Mouse (Mus musculus): Measurements from ENCODE around the gene Exd2. TPM values are rescaled to one million over a fixed set of nuclear protein-coding genes. Genes with fewer than 3 reads are reported as not detected.

Gene Exd2
- 24.1 and 25.3 TPM in 2 replicates for polyA plus RNA-seq (2015; fragmentation: Nextera tagmentation; extraction: Ambion mirVana)

DNA sequence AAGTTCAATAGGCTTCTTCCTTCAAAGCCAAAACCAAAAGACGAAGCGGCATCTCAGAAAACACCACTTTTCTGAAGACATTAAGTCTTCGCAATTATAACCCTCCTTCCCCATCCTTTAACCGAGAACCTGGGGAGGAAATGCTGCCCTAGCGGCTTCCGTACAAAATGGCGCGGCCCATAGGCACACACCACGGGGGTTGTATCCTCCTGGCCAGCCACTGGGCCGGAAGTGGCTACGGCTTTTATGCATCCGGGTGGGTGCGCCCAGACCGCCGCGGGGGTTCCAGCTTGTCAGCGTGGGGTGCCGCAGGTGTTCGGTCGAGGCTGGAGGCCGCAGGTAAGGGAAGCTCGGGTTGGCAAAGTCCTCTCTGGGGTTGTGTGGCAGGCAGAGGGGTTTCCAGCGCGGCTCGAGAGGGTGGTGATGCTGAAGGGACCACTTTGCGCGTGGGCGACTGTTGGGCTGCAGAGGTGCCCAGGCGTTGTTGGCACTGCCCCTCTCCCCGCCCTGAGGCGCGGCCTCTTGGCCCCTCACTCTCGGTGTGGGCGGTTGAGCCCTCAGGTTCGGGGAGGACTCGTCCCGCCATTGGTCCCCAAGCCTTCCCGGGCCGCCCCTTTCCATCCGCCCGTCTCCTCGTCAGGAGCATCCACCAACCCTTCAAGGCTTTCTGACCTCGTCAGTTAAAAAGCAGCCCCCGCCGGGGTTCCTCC is at the start of gene Exd2:
Gene Exd2 (plus strand): TSS at position 154 of the 710 bp plus-strand sequence.
- no peaks in the 10 kb centered on the region for H3K27me3 ChIP-seq
- no peaks in the 10 kb centered on the region for H3K9me3 ChIP-seq (replicated peaks)
- peaks cover 4% of the 10 kb centered on the region; the same call in 1 of the 2 replicates for H3K4me1 ChIP-seq
- H3K4me2 ChIP-seq (replicated peaks) = peak within 1 kb of the TSS; percentile 63
- peak; percentile 96 for ATAC-seq (ENCODE audit: insufficient number of reproducible peaks, low FRiP score, low TSS enrichment, low read depth)
- H3K27ac ChIP-seq (replicated peaks) = peak within 1 kb of the TSS; percentile 93
- peak within 1 kb of the TSS; percentile 92 for H3K4me3 ChIP-seq (replicated peaks)
- peak within 1 kb of the TSS; percentile 68 for H3K9ac ChIP-seq
- WGBS = under 1% methylated on average over 45 of the region's 45 CpGs
- no peaks in the 10 kb centered on the region for H3K36me3 ChIP-seq

DNA sequence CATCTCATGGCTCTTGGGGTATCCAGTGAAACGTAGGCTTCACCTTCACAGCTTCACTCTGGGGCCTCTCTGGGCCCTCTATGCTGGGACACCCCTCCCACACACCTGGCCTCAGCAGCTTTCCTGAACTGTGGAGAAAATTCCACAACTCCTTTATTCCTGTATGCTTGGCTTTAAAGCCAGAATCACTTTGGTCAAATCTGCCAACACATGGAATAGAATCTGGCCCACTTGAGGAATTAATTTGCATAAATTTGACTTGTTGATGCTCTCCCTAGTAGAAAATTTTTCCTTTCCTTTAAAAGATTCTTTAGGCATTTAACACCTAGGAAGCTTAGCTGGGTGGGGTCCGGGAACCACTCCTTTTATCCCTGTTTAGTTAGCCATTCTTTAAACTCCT is 47.8 kb upstream of the Exd2 start:
- Histone ChIP-seq H3K4me2 (replicated peaks) (no peak overlapping the region), H3K27ac (replicated peaks) (no peak overlapping the region), H3K9me3 (replicated peaks) (peaks cover 7% of the 10 kb centered on the region; the same call in 1 of the 2 replicates), H3K9ac (no peak overlapping the region), H3K4me3 (replicated peaks) (no peak overlapping the region), H3K4me1 (no peaks in the 10 kb centered on the region), H3K36me3 (peaks cover 42% of the 10 kb centered on the region), H3K27me3 (no peaks in the 10 kb centered on the region)
- 82% methylated on average over 2 of the region's 2 CpGs for WGBS
- ATAC-seq (ENCODE audit: insufficient number of reproducible peaks, low FRiP score, low TSS enrichment, low read depth) = no peak

DNA sequence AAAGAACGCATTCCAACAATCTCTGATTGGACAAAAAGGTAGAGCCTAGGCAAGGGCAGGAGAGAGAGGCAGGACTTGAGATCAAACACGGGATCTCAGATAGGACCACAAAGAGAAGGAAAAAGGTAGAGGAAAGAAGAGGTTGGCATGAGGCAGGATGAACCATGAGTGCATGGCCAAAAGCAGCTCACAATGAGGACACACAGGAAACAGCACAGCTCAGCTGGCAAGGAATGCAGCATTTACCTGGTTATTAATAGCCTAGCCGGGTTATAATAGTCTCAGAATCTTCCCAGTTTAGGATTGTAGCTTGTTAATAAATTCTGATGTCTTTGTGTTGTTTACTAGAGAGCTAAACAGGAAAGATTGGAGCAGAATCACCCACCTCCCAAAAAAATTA is 35.2 kb upstream of the Exd2 start:
- WGBS = 90% methylated on average over 3 of the region's 3 CpGs
- no peak for ATAC-seq (ENCODE audit: insufficient number of reproducible peaks, low FRiP score, low TSS enrichment, low read depth)
- Histone ChIP-seq H3K36me3 (peaks cover 14% of the 10 kb centered on the region), H3K27me3 (no peaks in the 10 kb centered on the region), H3K4me3 (replicated peaks) (no peak overlapping the region), H3K4me2 (replicated peaks) (no peak overlapping the region), H3K9me3 (replicated peaks) (no peaks in the 10 kb centered on the region), H3K9ac (no peak overlapping the region), H3K27ac (replicated peaks) (no peak overlapping the region), H3K4me1 (no peaks in the 10 kb centered on the region)

DNA sequence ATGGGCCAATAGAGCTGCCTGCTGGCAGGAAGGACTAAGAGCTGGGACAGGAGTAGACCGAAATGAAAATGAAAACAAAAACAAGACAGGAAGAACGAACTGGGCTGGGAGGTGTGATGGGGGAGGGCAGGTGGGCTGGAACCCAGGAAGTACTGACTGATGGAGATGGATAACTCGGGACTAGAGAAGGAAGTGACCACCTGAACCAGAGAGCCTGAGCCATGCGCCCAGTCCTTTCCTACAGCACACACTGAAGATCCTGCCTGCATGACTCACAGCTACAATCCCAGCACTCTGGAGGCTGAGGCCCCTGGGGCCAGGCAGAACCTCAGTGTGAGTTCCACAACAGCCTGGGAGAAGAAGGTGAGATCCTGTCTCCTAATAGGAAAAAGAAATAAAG is 29.6 kb upstream of the Exd2 start:
- H3K27me3 ChIP-seq = no peaks in the 10 kb centered on the region
- no peak overlapping the region for H3K9ac ChIP-seq
- no peak overlapping the region for H3K4me3 ChIP-seq (replicated peaks)
- no peak overlapping the region for H3K4me2 ChIP-seq (replicated peaks)
- WGBS = 60% methylated on average over 4 of the region's 4 CpGs
- ATAC-seq (ENCODE audit: insufficient number of reproducible peaks, low FRiP score, low TSS enrichment, low read depth) = no peak
- no peak overlapping the region for H3K27ac ChIP-seq (replicated peaks)
- H3K36me3 ChIP-seq = peaks cover 8% of the 10 kb centered on the region; the same call in 1 of the 2 replicates
- peaks cover 11% of the 10 kb centered on the region for H3K4me1 ChIP-seq
- H3K9me3 ChIP-seq (replicated peaks) = no peaks in the 10 kb centered on the region

DNA sequence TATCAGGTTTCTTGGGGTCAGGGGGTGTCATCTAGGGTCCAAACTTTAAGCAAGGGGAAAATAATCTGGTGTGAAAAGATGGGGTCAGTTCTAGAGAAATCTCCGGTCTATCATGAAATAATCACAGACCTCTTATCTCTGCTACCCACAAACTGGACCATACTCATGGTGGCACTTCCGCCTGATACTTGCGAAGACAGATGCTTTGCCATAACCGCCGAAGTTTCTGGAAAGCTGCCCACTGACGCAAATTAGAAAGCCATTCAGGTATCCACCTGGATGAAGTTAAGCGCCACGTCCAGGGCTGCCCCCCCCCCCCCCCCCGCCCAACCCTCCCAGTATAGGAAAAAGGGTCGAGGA is 28.3 kb upstream of the Exd2 start:
- Histone ChIP-seq H3K4me3 (replicated peaks) (peak overlapping the region; percentile 74), H3K36me3 (0 out of 2 replicates have a peak, but pooled peaks cover under 1% of the 10 kb centered on the region), H3K9me3 (replicated peaks) (no peaks in the 10 kb centered on the region), H3K4me2 (replicated peaks) (peak overlapping the region; percentile 87), H3K4me1 (peaks cover 11% of the 10 kb centered on the region), H3K27me3 (no peaks in the 10 kb centered on the region), H3K27ac (replicated peaks) (peak overlapping the region; percentile 97), H3K9ac (peak overlapping the region; percentile 72)
- no peak for ATAC-seq (ENCODE audit: insufficient number of reproducible peaks, low FRiP score, low TSS enrichment, low read depth)
- WGBS = 2% methylated on average over 9 of the region's 10 CpGs

DNA sequence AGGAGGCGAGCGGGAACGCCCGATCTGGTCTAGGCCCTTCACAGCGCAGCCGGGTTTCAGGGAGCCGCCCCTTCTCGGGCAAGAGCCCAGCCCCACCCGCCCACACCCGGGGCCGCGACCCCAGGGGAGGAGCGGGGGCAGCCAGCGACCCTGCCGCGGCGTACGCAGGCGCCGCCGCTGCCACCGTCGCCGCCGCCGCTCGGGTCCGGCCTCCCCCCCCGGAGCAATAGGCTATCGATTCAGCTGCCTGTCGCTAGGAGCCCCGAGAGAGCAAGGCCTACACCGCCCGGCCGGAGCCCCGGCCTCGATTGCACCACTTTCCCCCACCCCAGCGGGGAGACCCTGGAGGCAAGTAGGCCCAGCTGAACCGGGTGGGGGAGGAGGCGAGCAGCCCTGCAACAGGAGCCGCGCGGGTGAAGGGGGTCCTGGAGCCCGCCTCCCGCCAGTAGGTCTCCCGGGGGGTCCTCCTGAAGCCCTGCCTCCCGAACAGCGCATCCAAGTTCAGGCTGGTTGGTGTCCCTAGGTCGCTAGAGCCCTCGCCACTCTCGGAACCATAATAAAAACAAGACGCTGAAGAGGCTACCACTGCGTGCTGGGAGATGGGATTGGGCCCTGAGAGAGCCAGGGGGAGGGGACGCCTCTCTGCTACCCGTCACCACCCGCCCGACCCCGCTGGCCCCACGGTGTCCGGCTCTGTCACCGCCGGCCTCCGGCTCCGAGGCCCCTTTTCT is 27.8 kb upstream of the Exd2 start:
- peaks cover 11% of the 10 kb centered on the region for H3K4me1 ChIP-seq
- H3K9me3 ChIP-seq (replicated peaks) = no peaks in the 10 kb centered on the region
- H3K9ac ChIP-seq = peak overlapping the region; percentile 72
- peak; percentile 75 for ATAC-seq (ENCODE audit: insufficient number of reproducible peaks, low FRiP score, low TSS enrichment, low read depth)
- H3K36me3 ChIP-seq = no peaks in the 10 kb centered on the region
- H3K27ac ChIP-seq (replicated peaks) = peak overlapping the region; percentile 97
- peak overlapping the region; percentile 74 for H3K4me3 ChIP-seq (replicated peaks)
- H3K4me2 ChIP-seq (replicated peaks) = peak overlapping the region; percentile 87
- 1% methylated on average over 52 of the region's 64 CpGs for WGBS
- H3K27me3 ChIP-seq = no peaks in the 10 kb centered on the region

DNA sequence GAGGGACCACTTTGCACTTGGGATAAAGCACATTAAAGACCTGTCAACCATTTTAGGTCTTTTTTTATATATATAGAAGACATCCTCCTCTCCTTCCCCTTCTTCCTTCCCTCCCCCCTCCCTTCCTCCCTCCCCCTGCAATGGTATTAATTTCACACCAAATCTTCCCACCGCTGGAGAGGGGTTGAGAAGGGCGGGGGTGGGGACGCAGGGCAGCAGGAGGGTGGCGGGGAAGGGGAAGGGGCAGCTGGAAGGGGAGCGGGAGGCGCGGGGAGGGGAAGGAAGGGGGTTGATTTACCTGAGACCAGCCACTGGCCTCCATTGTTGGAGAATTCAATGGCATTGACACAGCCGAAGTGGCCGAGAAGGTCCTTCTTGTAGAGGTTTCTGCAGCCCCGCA is 27.0 kb upstream of the Exd2 start:
- Histone ChIP-seq H3K27me3 (no peaks in the 10 kb centered on the region), H3K27ac (replicated peaks) (peak overlapping the region; percentile 97), H3K9me3 (replicated peaks) (no peaks in the 10 kb centered on the region), H3K4me2 (replicated peaks) (peak overlapping the region; percentile 87), H3K36me3 (no peaks in the 10 kb centered on the region), H3K4me1 (peaks cover 11% of the 10 kb centered on the region), H3K4me3 (replicated peaks) (peak overlapping the region; percentile 74), H3K9ac (peak overlapping the region; percentile 72)
- ATAC-seq (ENCODE audit: insufficient number of reproducible peaks, low FRiP score, low TSS enrichment, low read depth) = peak; percentile 16; the same call in 1 of the 2 replicates
- WGBS = 0% methylated on average over 10 of the region's 10 CpGs

DNA sequence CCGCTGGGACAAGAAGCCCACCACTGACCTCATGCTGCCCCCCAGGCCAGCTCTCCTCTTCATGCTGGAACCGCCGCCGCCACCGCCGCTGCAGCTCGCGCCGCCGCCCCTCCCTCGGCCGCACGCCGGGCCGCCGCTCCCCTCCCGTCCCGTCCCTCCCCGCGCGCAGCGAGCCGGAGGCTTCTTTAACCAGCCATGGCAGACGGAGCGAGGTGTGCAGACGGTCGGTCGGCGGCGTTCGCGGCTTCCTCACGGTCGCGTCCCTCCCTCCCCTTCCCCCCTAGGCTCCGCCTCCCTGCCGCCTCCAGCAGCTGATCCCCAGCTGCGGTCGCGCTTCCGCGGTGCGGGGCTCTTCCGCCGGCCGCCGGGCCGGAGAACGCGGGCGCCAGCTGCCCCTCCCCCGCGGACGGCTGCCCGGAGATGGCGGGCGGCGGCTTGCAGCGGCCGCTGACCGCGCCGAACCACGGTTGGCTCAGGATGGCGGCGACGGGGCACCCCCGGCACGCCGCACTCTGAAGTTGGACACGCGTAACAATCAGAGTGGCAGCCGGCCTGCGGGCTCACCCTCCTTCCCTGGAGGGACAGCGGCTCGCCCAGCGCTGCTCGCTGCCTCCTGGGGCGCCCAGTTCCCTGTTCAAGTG is 26.4 kb upstream of the Exd2 start, which contains the start of gene Dcaf5:
Gene Dcaf5 (minus strand): TSS at position 266 of the 641 bp plus-strand sequence.
- Histone ChIP-seq H3K4me3 (replicated peaks) (peak within 1 kb of the TSS; percentile 74), H3K4me2 (replicated peaks) (peak within 1 kb of the TSS; percentile 87), H3K9ac (peak within 1 kb of the TSS; percentile 72), H3K9me3 (replicated peaks) (no peaks in the 10 kb centered on the region), H3K27me3 (no peaks in the 10 kb centered on the region), H3K36me3 (no peaks in the 10 kb centered on the region), H3K27ac (replicated peaks) (peak within 1 kb of the TSS; percentile 97), H3K4me1 (peaks cover 11% of the 10 kb centered on the region)
- WGBS = under 1% methylated on average over 72 of the region's 79 CpGs
- ATAC-seq (ENCODE audit: insufficient number of reproducible peaks, low FRiP score, low TSS enrichment, low read depth) = peak; percentile 67

DNA sequence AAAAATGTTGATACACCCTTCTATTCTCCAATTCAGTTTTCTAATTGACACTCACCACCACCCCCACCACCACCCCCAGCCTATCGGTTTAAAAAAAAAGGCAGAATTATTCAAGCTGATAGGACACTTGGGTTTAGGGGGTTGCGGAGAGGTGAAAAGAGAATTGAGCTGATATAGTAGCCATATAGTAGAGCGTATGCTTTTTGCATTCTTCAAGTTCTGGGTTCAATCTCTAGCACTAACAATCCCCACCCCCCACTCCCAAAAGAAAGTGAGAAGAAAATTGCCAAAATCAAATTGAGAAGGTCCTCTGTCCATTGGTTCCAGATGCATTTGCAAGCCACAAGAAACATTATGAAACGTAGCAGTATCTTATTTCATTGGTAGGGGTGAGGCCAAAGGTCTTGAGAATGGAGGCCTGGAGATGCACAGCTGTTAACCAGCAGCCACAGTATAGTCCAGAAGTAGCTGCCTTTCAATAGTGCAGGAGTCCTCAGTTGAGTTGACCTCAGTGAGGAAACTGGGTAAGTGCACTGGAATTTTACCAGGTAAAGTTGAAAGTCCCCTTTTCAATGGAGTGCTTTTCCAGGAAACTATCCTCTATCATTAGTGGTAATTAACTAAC is 25.7 kb upstream of the Exd2 start:
- H3K27me3 ChIP-seq = no peaks in the 10 kb centered on the region
- H3K9me3 ChIP-seq (replicated peaks) = no peaks in the 10 kb centered on the region
- no peaks in the 10 kb centered on the region for H3K36me3 ChIP-seq
- peak overlapping the region; percentile 74 for H3K4me3 ChIP-seq (replicated peaks)
- peak overlapping the region; percentile 97 for H3K27ac ChIP-seq (replicated peaks)
- no peak for ATAC-seq (ENCODE audit: insufficient number of reproducible peaks, low FRiP score, low TSS enrichment, low read depth)
- H3K4me2 ChIP-seq (replicated peaks) = peak overlapping the region; percentile 87
- H3K4me1 ChIP-seq = peaks cover 11% of the 10 kb centered on the region
- 25% methylated on average over 4 of the region's 4 CpGs for WGBS
- peak overlapping the region; percentile 72; the same call in 1 of the 2 replicates for H3K9ac ChIP-seq

DNA sequence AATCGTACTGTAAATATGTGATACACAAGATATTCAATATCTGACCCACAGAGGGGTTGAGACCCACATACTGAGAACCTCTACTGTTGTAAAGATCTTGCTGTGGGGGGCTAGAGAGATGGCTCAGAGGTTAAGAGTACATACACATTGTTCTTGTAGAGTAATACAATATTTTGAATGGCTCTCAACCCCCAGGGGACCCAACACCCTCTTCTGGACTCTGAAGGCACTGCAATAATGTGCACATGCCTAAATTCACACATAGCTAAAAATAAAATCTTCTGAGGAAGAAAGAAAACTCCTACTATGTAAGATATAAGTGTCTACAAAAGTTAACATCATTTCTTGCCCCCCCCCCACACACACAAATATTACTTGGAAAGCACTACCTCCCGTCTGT is 21.9 kb upstream of the Exd2 start:
- ATAC-seq (ENCODE audit: insufficient number of reproducible peaks, low FRiP score, low TSS enrichment, low read depth) = no peak
- WGBS = 74% methylated on average over 2 of the region's 2 CpGs
- H3K4me3 ChIP-seq (replicated peaks) = no peak overlapping the region
- no peaks in the 10 kb centered on the region for H3K9me3 ChIP-seq (replicated peaks)
- H3K9ac ChIP-seq = no peak overlapping the region
- H3K4me1 ChIP-seq = 0 out of 2 replicates have a peak, but pooled peaks cover 6% of the 10 kb centered on the region
- H3K27me3 ChIP-seq = no peaks in the 10 kb centered on the region
- no peak overlapping the region for H3K27ac ChIP-seq (replicated peaks)
- H3K4me2 ChIP-seq (replicated peaks) = no peak overlapping the region
- H3K36me3 ChIP-seq = no peaks in the 10 kb centered on the region
